Mouse (Mus musculus): ENCODE results near the gene Ppp1r18.

GRCm38 (mm10) chr17:35841076-35841950 is 24.1 kb upstream of the Ppp1r18 start, which contains the start of gene Mdc1:
- TF ChIP-seq POLR2A (IDR thresholded peaks at IDR 0.05; ENCODE audit: extremely low read depth, insufficient read depth, low read length) (peak; percentile 77), CTCF (IDR thresholded peaks at IDR 0.05; ENCODE audit: extremely low read depth, insufficient read depth, low read length) (no peak)

Measured in cortical plate, adult 2 months (tissue).